Mouse (Mus musculus) induced T-regulatory cell, adult 2 months (primary cell): ENCODE results near the gene Rinl.

Source experiments
- DNase-seq: peaks from one replicate; pipeline ENCODE4 v3.0.0-alpha.2; 2012; ENCODE audit warnings: low read depth

The Rinl gene

GRCm38 (mm10) chr7:28780857-28781256 is 7.9 kb upstream of the Rinl start:
- peak; percentile 94 for DNase-seq

- DNase-seq: peak; percentile 95
Measured at GRCm38 (mm10) chr7:28781261-28781663, 7.5 kb upstream of the Rinl start.

- no peak for DNase-seq
Measured at GRCm38 (mm10) chr7:28785161-28785560, 3.6 kb upstream of the Rinl start.

GRCm38 (mm10) chr7:28787884-28788283 is 885 bp upstream of the Rinl start:
- no peak for DNase-seq

GRCm38 (mm10) chr7:28789235-28789634 is 466 bp downstream of the Rinl start:
- peak; percentile 59 for DNase-seq

GRCm38 (mm10) chr7:28790066-28790806 is 1.5 kb downstream of the Rinl start:
- DNase-seq: peak; percentile 63

GRCm38 (mm10) chr7:28791706-28792105 is 2.9 kb downstream of the Rinl start:
- no peak for DNase-seq

GRCm38 (mm10) chr7:28792391-28793185 is 3.8 kb downstream of the Rinl start:
- DNase-seq: peak; percentile 91

- peak; percentile 74 for DNase-seq
Measured at GRCm38 (mm10) chr7:28793834-28794233, 5.1 kb downstream of the Rinl start.

GRCm38 (mm10) chr7:28794496-28794895 is 5.7 kb downstream of the Rinl start:
- DNase-seq: peak; percentile 89

- peak; percentile 75 for DNase-seq
Measured at GRCm38 (mm10) chr7:28795832-28796231, 7.1 kb downstream of the Rinl start.

GRCm38 (mm10) chr7:28796562-28796975 is 7.8 kb downstream of the Rinl start:
- peak; percentile 89 for DNase-seq

GRCm38 (mm10) chr7:28799994-28800393 is 11.2 kb downstream of the Rinl start:
- peak; percentile 76 for DNase-seq

- DNase-seq: peak; percentile 37
Measured at GRCm38 (mm10) chr7:28801451-28801850, 12.7 kb downstream of the Rinl start.

- peak; percentile 29 for DNase-seq
Measured at GRCm38 (mm10) chr7:28801901-28802670, 13.3 kb downstream of the Rinl start.

GRCm38 (mm10) chr7:28802846-28803588 is 14.2 kb downstream of the Rinl start:
- peak; percentile 66 for DNase-seq

GRCm38 (mm10) chr7:28803756-28804155 is 15.0 kb downstream of the Rinl start:
- no peak for DNase-seq

GRCm38 (mm10) chr7:28806869-28807268 is 18.1 kb downstream of the Rinl start:
- peak; percentile 83 for DNase-seq

GRCm38 (mm10) chr7:28807641-28808220 is 19.0 kb downstream of the Rinl start:
- DNase-seq: no peak

- peak; percentile 93 for DNase-seq
Measured at GRCm38 (mm10) chr7:28808221-28808941, 19.6 kb downstream of the Rinl start, which contains the start of gene Hnrnpl. Hnrnpl (plus strand) TSS chr7:28808541.
